Mouse (Mus musculus) midbrain, postnatal 0 days (tissue): Measurements from ENCODE around the gene Syngr1. TPM values are rescaled to one million over a fixed set of nuclear protein-coding genes. Genes with fewer than 3 reads are reported as not detected.

Experiments used
- ATAC-seq: fragments of 200-750 bp; cut with Nextera tagmentation; 2 replicates; pipeline ENCODE4 v1.8.0; 2017; ENCODE audit warnings: moderate number of reproducible peaks, mild to moderate bottlenecking, moderate TSS enrichment, moderate library complexity; ENCODE audit not compliant: low FRiP score
- DNase-seq: peaks from one replicate; pipeline ENCODE4 v3.0.0-alpha.2; 2015; ENCODE audit warnings: low spot score
- H3K27ac ChIP-seq: fragments of 300-500 bp; sonication (generic); 2 replicates; pipeline ENCODE4 v1.5.1; 2014; ENCODE audit warnings: low read depth, mild to moderate bottlenecking, low read length, mixed read lengths
- H3K27me3 ChIP-seq: fragments of 300-500 bp; sonication (generic); 2 replicates; pipeline ENCODE4 v1.6.1; 2014; ENCODE audit warnings: low read length, control low read depth, mixed read lengths; ENCODE audit not compliant: insufficient read depth
- H3K36me3 ChIP-seq: fragments of 300-500 bp; sonication (generic); 2 replicates; pipeline ENCODE4 v1.6.1; 2014; ENCODE audit warnings: low read length, control low read depth, mixed read lengths; ENCODE audit not compliant: insufficient read depth
- H3K4me1 ChIP-seq: fragments of 300-500 bp; sonication (generic); 2 replicates; pipeline ENCODE4 v1.6.1; 2014; ENCODE audit warnings: mild to moderate bottlenecking, control low read depth, antibody characterized with exemption, low read length, mixed read lengths; ENCODE audit not compliant: insufficient read depth
- H3K4me2 ChIP-seq: fragments of 300-500 bp; sonication (generic); 2 replicates; pipeline ENCODE4 v1.6.1; 2014; ENCODE audit warnings: low read depth, mild to moderate bottlenecking, low read length, mixed read lengths; ENCODE audit not compliant: poor library complexity, severe bottlenecking
- H3K4me3 ChIP-seq: fragments of 300-500 bp; sonication (generic); 2 replicates; pipeline ENCODE4 v1.5.1; 2014; ENCODE audit warnings: low read depth, mild to moderate bottlenecking, low read length, moderate library complexity
- H3K9ac ChIP-seq: fragments of 300-500 bp; sonication (generic); replicated peaks from 2 replicates; pipeline ENCODE4 v1.6.1; 2014; ENCODE audit warnings: mild to moderate bottlenecking, low read length, moderate library complexity, mixed read lengths; ENCODE audit not compliant: poor library complexity, severe bottlenecking
- H3K9me3 ChIP-seq: fragments of 300-500 bp; sonication (generic); 2 replicates; pipeline ENCODE4 v1.6.1; 2016; ENCODE audit warnings: low read length, control low read depth
- CTCF ChIP-seq: IDR thresholded peaks from 2 replicates; pipeline ENCODE4 v1.5.1; 2016; ENCODE audit warnings: antibody characterized with exemption, mild to moderate bottlenecking
- WGBS: fragments of 180-500 bp; shearing (Covaris S2); extraction: QIAGEN DNeasy Blood & Tissue Kit; methylation state at CpG from one replicate; pipeline ENCODE4 v1.1.7; 2014; 5-methylcytosine and 5-hydroxymethylcytosine counted together
- polyA plus RNA-seq: library from polyadenylated mRNA; unstranded; fragments of >200 nt; fragmentation: Nextera tagmentation; extraction: Ambion mirVana; gene quantifications from 2 replicates; pipeline ENCODE4 v1.2.1, GENCODE M21; 2015
- total RNA-seq: library from RNA; depleted of rRNA; stranded (reverse); fragments of >200 nt; gene quantifications from 2 replicates; pipeline ENCODE4 v1.2.3, GENCODE M21; 2014

Gene Syngr1
- total and polyA plus RNA-seq, 2 experiments from 2014 or later: 81.5 to 220 TPM

GRCm38 (mm10) chr15:80131421-80131820 lies 40.3 kb downstream of the Syngr1 start:
- Histone ChIP-seq H3K9me3 (no peaks in the 10 kb centered on the region), H3K9ac (no peak overlapping the region), H3K27ac (no peak overlapping the region), H3K27me3 (no peaks in the 10 kb centered on the region), H3K4me2 (no peak overlapping the region), H3K4me1 (peaks cover 12% of the 10 kb centered on the region), H3K4me3 (no peak overlapping the region), H3K36me3 (no peaks in the 10 kb centered on the region)
- WGBS: 66% methylated on average over 6 of the region's 6 CpGs
- no peak for TF ChIP-seq CTCF
- DNase-seq: no peak
- no peak for ATAC-seq

GRCm38 (mm10) chr15:80132452-80132851 lies 41.3 kb downstream of the Syngr1 start:
- no peak overlapping the region for H3K9ac ChIP-seq
- peak overlapping the region; percentile 98; the same call in 1 of the 2 replicates for H3K27ac ChIP-seq
- peaks cover 12% of the 10 kb centered on the region for H3K4me1 ChIP-seq
- no peaks in the 10 kb centered on the region for H3K9me3 ChIP-seq
- ATAC-seq (no peak), DNase-seq (no peak)
- no peaks in the 10 kb centered on the region for H3K36me3 ChIP-seq
- peak overlapping the region; percentile 69 for H3K4me2 ChIP-seq
- H3K4me3 ChIP-seq: peak overlapping the region; percentile 80
- 79% methylated on average over 9 of the region's 9 CpGs for WGBS
- TF ChIP-seq CTCF: no peak
- H3K27me3 ChIP-seq: no peaks in the 10 kb centered on the region

GRCm38 (mm10) chr15:80132993-80133586 lies 42.0 kb downstream of the Syngr1 start, which contains the start of gene Tab1:
TSS of gene Tab1 (plus strand) at chr15:80133127.
- Histone ChIP-seq H3K9ac (peak within 1 kb of the TSS; percentile 79), H3K27ac (peak within 1 kb of the TSS; percentile 98), H3K4me3 (peak within 1 kb of the TSS; percentile 80), H3K27me3 (no peaks in the 10 kb centered on the region), H3K4me2 (peak within 1 kb of the TSS; percentile 69), H3K9me3 (no peaks in the 10 kb centered on the region), H3K36me3 (no peaks in the 10 kb centered on the region), H3K4me1 (peaks cover 12% of the 10 kb centered on the region)
- peak; percentile 80 for TF ChIP-seq CTCF
- peak; percentile 97 for DNase-seq
- ATAC-seq: peak; percentile 95
- WGBS: under 1% methylated on average over 53 of the region's 59 CpGs

DNA sequence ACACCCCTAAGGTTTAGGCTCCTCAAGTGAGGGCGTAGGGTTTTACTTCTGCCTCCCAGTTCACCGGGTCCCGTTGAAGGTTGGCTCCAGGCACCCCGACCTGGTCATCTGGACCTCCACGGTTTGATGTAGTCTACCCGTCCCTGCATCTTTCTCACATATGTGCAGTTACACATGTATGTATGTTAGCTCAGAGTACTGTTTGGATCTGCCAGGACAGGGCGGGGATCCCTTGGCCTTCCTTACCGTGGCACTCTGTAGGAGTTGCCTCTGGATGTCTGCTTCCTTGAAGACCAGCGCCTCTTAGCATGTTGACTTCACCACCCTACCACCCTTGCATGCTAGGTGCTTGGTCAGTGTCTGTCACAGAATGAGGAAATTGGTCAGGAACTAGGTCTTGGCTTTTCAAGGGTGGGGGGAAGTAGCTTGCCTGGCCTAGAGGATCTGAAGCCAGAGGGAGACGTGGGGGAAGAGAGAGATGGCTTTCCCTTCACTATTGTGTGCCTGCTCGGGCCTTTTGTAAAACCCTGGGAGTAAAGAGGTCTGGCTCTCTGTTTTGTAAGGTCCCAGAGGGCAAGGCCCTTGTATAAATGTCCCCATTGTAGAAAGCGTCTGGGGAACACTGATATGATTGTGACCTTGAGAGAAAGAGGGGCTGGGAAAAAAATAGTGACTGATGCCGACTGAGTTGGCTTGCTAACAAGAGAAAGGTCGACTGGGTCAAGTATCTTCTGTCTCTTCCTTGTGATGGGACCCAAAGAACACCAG lies 42.7 kb downstream of the Syngr1 start:
- Histone ChIP-seq H3K4me2 (peak overlapping the region; percentile 69), H3K36me3 (no peaks in the 10 kb centered on the region), H3K27me3 (no peaks in the 10 kb centered on the region), H3K9me3 (no peaks in the 10 kb centered on the region), H3K9ac (peak overlapping the region; percentile 79), H3K4me3 (peak overlapping the region; percentile 80), H3K4me1 (peaks cover 12% of the 10 kb centered on the region), H3K27ac (peak overlapping the region; percentile 98)
- TF ChIP-seq CTCF: no peak
- ATAC-seq: 0 out of 2 replicates have a peak, but pooled peaks have one; percentile 21
- no peak for DNase-seq
- 14% methylated on average over 14 of the region's 14 CpGs for WGBS

- DNase-seq (no peak), ATAC-seq (no peak)
- Histone ChIP-seq H3K27ac (0 out of 2 replicates have a peak overlapping the region, but pooled peaks have one; percentile 98), H3K9me3 (no peaks in the 10 kb centered on the region), H3K9ac (0 out of 2 replicates have a peak overlapping the region, but pooled peaks have one; percentile 79), H3K4me3 (no peak overlapping the region; the same call in 1 of the 2 replicates), H3K36me3 (no peaks in the 10 kb centered on the region), H3K27me3 (no peaks in the 10 kb centered on the region), H3K4me1 (peaks cover 12% of the 10 kb centered on the region), H3K4me2 (peak overlapping the region; percentile 69)
- no peak for TF ChIP-seq CTCF
- 51% methylated on average over 9 of the region's 9 CpGs for WGBS
Observed at GRCm38 (mm10) chr15:80134450-80134847, 43.3 kb downstream of the Syngr1 start.

GRCm38 (mm10) chr15:80135499-80135898 lies 44.4 kb downstream of the Syngr1 start:
- H3K36me3 ChIP-seq: no peaks in the 10 kb centered on the region
- DNase-seq (no peak), ATAC-seq (no peak)
- H3K4me2 ChIP-seq: no peak overlapping the region
- H3K27me3 ChIP-seq: no peaks in the 10 kb centered on the region
- no peaks in the 10 kb centered on the region for H3K9me3 ChIP-seq
- H3K27ac ChIP-seq: no peak overlapping the region
- TF ChIP-seq CTCF: no peak
- H3K4me3 ChIP-seq: no peak overlapping the region
- H3K4me1 ChIP-seq: peaks cover 12% of the 10 kb centered on the region
- WGBS: 97% methylated on average over 2 of the region's 2 CpGs
- H3K9ac ChIP-seq: no peak overlapping the region
